Mouse (Mus musculus) forebrain, embryonic 12.5 days (tissue): ENCODE results near the gene Tcam1. TPM values are rescaled to one million over a fixed set of nuclear protein-coding genes. Genes with fewer than 3 reads are reported as not detected.

Experiments used
- ATAC-seq: fragments of 200-750 bp; cut with Nextera tagmentation; 2 replicates; pipeline ENCODE4 v1.8.0; 2017; ENCODE audit warnings: moderate TSS enrichment; ENCODE audit not compliant: low FRiP score
- H3K27ac ChIP-seq: fragments of 300-500 bp; sonication (generic); 2 replicates; pipeline ENCODE4 v1.5.1; 2016; ENCODE audit warnings: mild to moderate bottlenecking
- H3K27me3 ChIP-seq: fragments of 300-500 bp; sonication (generic); 2 replicates; pipeline ENCODE4 v1.6.1; 2016; ENCODE audit warnings: mild to moderate bottlenecking
- H3K36me3 ChIP-seq: fragments of 300-500 bp; sonication (generic); replicated peaks from 2 replicates; pipeline ENCODE4 v1.6.1; 2016; ENCODE audit warnings: mild to moderate bottlenecking
- H3K4me1 ChIP-seq: fragments of 300-500 bp; sonication (generic); 2 replicates; pipeline ENCODE4 v1.6.1; 2016
- H3K4me2 ChIP-seq: fragments of 300-500 bp; sonication (generic); 2 replicates; pipeline ENCODE4 v1.6.1; 2016; ENCODE audit warnings: mild to moderate bottlenecking, moderate library complexity
- H3K4me3 ChIP-seq: fragments of 300-500 bp; sonication (generic); replicated peaks from 2 replicates; pipeline ENCODE4 v1.5.1; 2016; ENCODE audit warnings: mild to moderate bottlenecking
- H3K9ac ChIP-seq: fragments of 300-500 bp; sonication (generic); 2 replicates; pipeline ENCODE4 v1.6.1; 2016; ENCODE audit warnings: mild to moderate bottlenecking
- H3K9me3 ChIP-seq: fragments of 300-500 bp; sonication (generic); 2 replicates; pipeline ENCODE4 v1.6.1; 2016
- WGBS: fragments of 180-500 bp; shearing (Covaris S2); methylation state at CpG from one replicate; pipeline ENCODE4 v1.1.7; 2016; 5-methylcytosine and 5-hydroxymethylcytosine counted together
- polyA plus RNA-seq: library from polyadenylated mRNA; unstranded; fragments of >200 nt; fragmentation: Nextera tagmentation; extraction: Ambion mirVana; gene quantifications from 2 replicates; pipeline ENCODE4 v1.2.1, GENCODE M21; 2016

Gene Tcam1
- polyA plus RNA-seq, 1 experiment from 2014 or later = 0.34 TPM

DNA sequence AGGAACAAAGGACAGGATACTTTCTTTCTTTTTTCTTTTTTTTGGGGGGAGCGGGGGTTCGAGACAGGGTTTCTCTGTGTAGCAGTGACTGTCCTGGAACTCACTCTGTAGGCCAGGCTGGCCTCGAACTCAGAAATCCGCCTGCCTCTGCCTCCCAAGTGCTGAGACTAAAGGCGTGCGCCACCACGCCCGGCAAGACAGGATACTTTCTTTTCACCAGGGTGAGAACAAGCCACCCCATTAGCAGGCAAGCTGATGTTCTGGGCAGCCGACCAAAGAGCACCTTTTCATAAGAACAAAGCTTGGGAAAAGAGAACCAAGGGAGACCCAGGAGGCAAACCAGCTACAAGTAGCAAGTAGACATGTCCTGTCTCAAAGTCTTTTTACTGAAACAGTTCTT, 30.3 kb downstream of the Tcam1 start:
- no peaks in the 10 kb centered on the region for H3K27me3 ChIP-seq
- H3K4me2 ChIP-seq = no peak overlapping the region
- H3K4me3 ChIP-seq = no peak overlapping the region
- WGBS = 81% methylated on average over 9 of the region's 9 CpGs
- H3K9ac ChIP-seq = no peak overlapping the region
- no peaks in the 10 kb centered on the region for H3K36me3 ChIP-seq
- H3K4me1 ChIP-seq = no peaks in the 10 kb centered on the region
- H3K9me3 ChIP-seq = no peaks in the 10 kb centered on the region
- H3K27ac ChIP-seq = no peak overlapping the region
- no peak for ATAC-seq

DNA sequence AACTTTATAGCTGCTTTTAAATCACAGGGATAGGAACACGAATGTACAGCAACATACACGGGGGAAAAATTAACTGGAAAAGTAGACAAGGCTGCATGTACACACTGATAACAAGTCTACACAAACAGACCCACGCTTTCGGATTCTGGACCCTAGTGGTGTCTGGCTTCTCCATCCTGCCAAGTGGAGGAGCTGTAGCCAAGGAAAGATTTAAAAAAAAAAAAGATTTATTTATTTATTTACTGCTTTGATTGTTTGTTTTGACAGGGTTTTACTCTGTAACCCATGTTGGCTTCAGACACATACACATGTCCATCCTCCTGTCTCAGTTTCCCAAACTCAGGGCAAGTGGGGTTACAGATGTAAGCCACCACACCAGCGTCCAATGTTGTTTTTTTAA, 31.0 kb downstream of the Tcam1 start:
- H3K27me3 ChIP-seq = no peaks in the 10 kb centered on the region
- WGBS = 86% methylated on average over 5 of the region's 5 CpGs
- no peak overlapping the region for H3K4me2 ChIP-seq
- H3K27ac ChIP-seq = no peak overlapping the region
- H3K36me3 ChIP-seq = no peaks in the 10 kb centered on the region
- H3K4me3 ChIP-seq = no peak overlapping the region
- no peaks in the 10 kb centered on the region for H3K9me3 ChIP-seq
- no peaks in the 10 kb centered on the region for H3K4me1 ChIP-seq
- no peak for ATAC-seq
- H3K9ac ChIP-seq = no peak overlapping the region

GRCm38 (mm10) chr11:106308162-106308561, 31.7 kb downstream of the Tcam1 start:
- ATAC-seq = no peak
- whole genome bisulfite sequencing = 88% methylated on average over 11 of the region's 11 CpGs
- H3K27ac ChIP-seq = no peak overlapping the region

GRCm38 (mm10) chr11:106310123-106310522, 33.7 kb downstream of the Tcam1 start:
- Histone ChIP-seq H3K9me3 (no peaks in the 10 kb centered on the region), H3K9ac (no peak overlapping the region), H3K27me3 (no peaks in the 10 kb centered on the region), H3K27ac (no peak overlapping the region), H3K4me2 (no peak overlapping the region), H3K4me3 (no peak overlapping the region), H3K36me3 (no peaks in the 10 kb centered on the region), H3K4me1 (no peaks in the 10 kb centered on the region)
- 73% methylated on average over 5 of the region's 5 CpGs for WGBS
- ATAC-seq = no peak

More at GRCm38 (mm10) chr11:106308162-106308561, 31.7 kb downstream of the Tcam1 start:
- no peaks in the 10 kb centered on the region for H3K4me1 ChIP-seq
- H3K4me2 ChIP-seq = no peak overlapping the region
- H3K9me3 ChIP-seq = no peaks in the 10 kb centered on the region
- H3K9ac ChIP-seq = no peak overlapping the region
- no peak overlapping the region for H3K4me3 ChIP-seq
- no peaks in the 10 kb centered on the region for H3K27me3 ChIP-seq
- no peaks in the 10 kb centered on the region for H3K36me3 ChIP-seq

GRCm38 (mm10) chr11:106313533-106313932, 37.1 kb downstream of the Tcam1 start:
- 76% methylated on average over 5 of the region's 5 CpGs for WGBS
- Histone ChIP-seq H3K9ac (no peak overlapping the region), H3K27me3 (no peaks in the 10 kb centered on the region), H3K4me1 (no peaks in the 10 kb centered on the region), H3K27ac (no peak overlapping the region), H3K9me3 (no peaks in the 10 kb centered on the region), H3K4me2 (no peak overlapping the region), H3K4me3 (no peak overlapping the region), H3K36me3 (no peaks in the 10 kb centered on the region)
- ATAC-seq = no peak

GRCm38 (mm10) chr11:106314333-106314812, 37.9 kb downstream of the Tcam1 start, which contains the start of gene Cd79b:
Gene Cd79b (minus strand): TSS chr11:106314762.
- no peaks in the 10 kb centered on the region for H3K36me3 ChIP-seq
- H3K27ac ChIP-seq = no peak within 1 kb of the TSS
- H3K9ac ChIP-seq = no peak within 1 kb of the TSS
- 87% methylated on average over 9 of the region's 9 CpGs for WGBS
- no peak within 1 kb of the TSS for H3K4me2 ChIP-seq
- no peaks in the 10 kb centered on the region for H3K9me3 ChIP-seq
- no peak for ATAC-seq
- H3K4me1 ChIP-seq = no peaks in the 10 kb centered on the region
- H3K27me3 ChIP-seq = no peaks in the 10 kb centered on the region
- no peak within 1 kb of the TSS for H3K4me3 ChIP-seq

DNA sequence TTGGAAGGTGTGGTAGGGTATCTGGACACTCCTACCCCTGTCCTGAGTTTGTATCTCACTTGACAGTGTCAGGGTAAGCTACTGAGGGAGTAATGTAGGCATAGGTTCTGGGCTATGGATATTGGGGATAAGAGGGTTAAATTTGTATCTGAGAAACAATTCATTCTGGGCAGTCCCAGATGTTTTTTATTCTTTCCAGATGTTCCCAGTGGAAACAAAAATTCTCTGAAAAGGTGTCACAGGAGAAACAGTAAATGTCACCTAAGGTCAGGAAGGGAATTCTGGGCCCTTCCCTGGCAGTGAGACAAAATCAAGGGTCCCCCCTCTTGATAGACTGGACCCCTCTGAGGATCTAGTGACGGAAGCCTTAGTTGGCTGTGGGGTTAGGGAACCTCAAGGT, 39.9 kb downstream of the Tcam1 start:
- H3K27me3 ChIP-seq = no peaks in the 10 kb centered on the region
- no peaks in the 10 kb centered on the region for H3K9me3 ChIP-seq
- no peak overlapping the region for H3K9ac ChIP-seq
- no peak overlapping the region for H3K4me2 ChIP-seq
- no peaks in the 10 kb centered on the region for H3K4me1 ChIP-seq
- 86% methylated on average over 1 of the region's 1 CpGs for WGBS
- no peak for ATAC-seq
- no peak overlapping the region for H3K27ac ChIP-seq
- H3K36me3 ChIP-seq = no peaks in the 10 kb centered on the region
- H3K4me3 ChIP-seq = no peak overlapping the region

DNA sequence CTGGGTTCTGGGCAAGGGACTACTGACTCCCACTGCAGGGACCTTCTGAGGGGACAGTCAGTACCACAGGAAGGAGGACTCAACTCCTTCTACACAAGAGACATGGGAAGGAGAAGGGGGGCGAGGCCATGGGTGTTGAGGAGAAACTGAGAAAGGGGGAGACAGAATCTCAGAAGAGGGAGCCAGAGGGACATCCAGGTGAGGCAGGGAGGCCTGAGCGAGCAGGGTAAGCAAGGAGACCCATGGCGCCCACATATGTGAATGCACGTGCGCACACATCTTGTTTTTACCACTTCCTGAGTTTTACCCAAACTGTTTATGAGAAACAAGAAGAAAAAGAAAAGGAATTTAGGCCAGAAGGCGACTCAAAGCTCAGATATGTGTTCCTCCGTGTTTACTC, 41.3 kb downstream of the Tcam1 start:
- 81% methylated on average over 7 of the region's 7 CpGs for WGBS
- no peaks in the 10 kb centered on the region for H3K27me3 ChIP-seq
- H3K36me3 ChIP-seq = no peaks in the 10 kb centered on the region
- H3K4me1 ChIP-seq = no peaks in the 10 kb centered on the region
- H3K4me3 ChIP-seq = no peak overlapping the region
- no peak for ATAC-seq
- no peak overlapping the region for H3K4me2 ChIP-seq
- no peak overlapping the region for H3K9ac ChIP-seq
- no peaks in the 10 kb centered on the region for H3K9me3 ChIP-seq
- H3K27ac ChIP-seq = no peak overlapping the region

GRCm38 (mm10) chr11:106318406-106319366, 42.2 kb downstream of the Tcam1 start:
- no peaks in the 10 kb centered on the region for H3K27me3 ChIP-seq
- H3K9ac ChIP-seq = no peak overlapping the region
- no peak overlapping the region for H3K27ac ChIP-seq
- WGBS = 80% methylated on average over 21 of the region's 21 CpGs
- no peak overlapping the region for H3K4me3 ChIP-seq
- no peaks in the 10 kb centered on the region for H3K36me3 ChIP-seq
- no peaks in the 10 kb centered on the region for H3K9me3 ChIP-seq
- ATAC-seq = no peak
- H3K4me2 ChIP-seq = no peak overlapping the region
- no peaks in the 10 kb centered on the region for H3K4me1 ChIP-seq

DNA sequence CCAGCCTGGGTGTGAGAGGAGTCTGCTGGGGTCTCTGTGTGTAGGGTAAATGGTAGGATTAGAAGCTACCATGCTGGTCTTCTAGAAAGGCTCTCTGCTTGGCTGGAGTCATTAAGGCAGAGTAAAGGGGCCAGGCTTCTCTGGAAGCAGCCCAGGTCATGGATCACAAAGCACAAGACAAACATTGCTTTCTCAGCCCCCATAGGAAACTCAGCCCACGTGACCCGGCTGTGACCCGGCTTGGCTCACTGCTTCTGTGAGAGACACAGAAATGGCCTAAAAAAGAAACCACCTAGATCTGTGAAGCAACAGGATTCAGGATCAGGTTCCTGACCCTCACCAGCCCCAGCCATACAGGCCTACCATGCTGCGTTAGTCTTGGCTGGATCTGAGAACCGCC, 48.4 kb downstream of the Tcam1 start:
- no peak overlapping the region for H3K9ac ChIP-seq
- 71% methylated on average over 5 of the region's 5 CpGs for WGBS
- H3K27me3 ChIP-seq = peaks cover 6% of the 10 kb centered on the region; the same call in 1 of the 2 replicates
- no peak overlapping the region for H3K27ac ChIP-seq
- no peaks in the 10 kb centered on the region for H3K36me3 ChIP-seq
- ATAC-seq = no peak
- no peaks in the 10 kb centered on the region for H3K4me1 ChIP-seq
- H3K4me2 ChIP-seq = no peak overlapping the region
- no peaks in the 10 kb centered on the region for H3K9me3 ChIP-seq
- H3K4me3 ChIP-seq = no peak overlapping the region

- Histone ChIP-seq H3K4me2 (no peak overlapping the region), H3K27me3 (peaks cover 6% of the 10 kb centered on the region; the same call in 1 of the 2 replicates), H3K36me3 (no peaks in the 10 kb centered on the region), H3K9me3 (no peaks in the 10 kb centered on the region), H3K4me3 (no peak overlapping the region), H3K27ac (no peak overlapping the region), H3K9ac (no peak overlapping the region), H3K4me1 (no peaks in the 10 kb centered on the region)
- ATAC-seq = no peak
- WGBS = 70% methylated on average over 8 of the region's 8 CpGs
Measured at GRCm38 (mm10) chr11:106325566-106326206, 49.2 kb downstream of the Tcam1 start.

DNA sequence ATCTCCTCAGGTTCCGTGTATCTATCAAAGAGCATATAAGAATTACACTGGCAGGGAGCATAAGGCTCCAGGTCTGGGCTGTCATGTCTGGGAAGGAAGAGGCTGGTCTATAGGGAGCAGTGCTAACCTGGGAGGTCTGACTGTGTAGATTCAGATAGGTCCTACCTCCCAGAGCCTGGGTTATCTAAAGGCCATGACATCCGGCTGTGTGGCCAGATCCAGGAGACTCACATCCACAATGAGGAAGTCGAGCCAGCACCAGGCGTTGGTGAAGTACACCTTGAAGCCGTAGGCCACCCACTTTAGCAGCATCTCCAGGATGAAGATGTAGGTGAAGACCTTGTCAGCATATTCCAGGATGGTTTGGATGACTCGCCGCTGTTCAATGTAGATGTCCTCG, 50.0 kb downstream of the Tcam1 start:
- no peak overlapping the region for H3K9ac ChIP-seq
- H3K36me3 ChIP-seq = no peaks in the 10 kb centered on the region
- H3K4me3 ChIP-seq = no peak overlapping the region
- no peaks in the 10 kb centered on the region for H3K9me3 ChIP-seq
- no peak overlapping the region for H3K27ac ChIP-seq
- no peak for ATAC-seq
- H3K27me3 ChIP-seq = peaks cover 6% of the 10 kb centered on the region; the same call in 1 of the 2 replicates
- 89% methylated on average over 8 of the region's 8 CpGs for WGBS
- H3K4me2 ChIP-seq = no peak overlapping the region
- H3K4me1 ChIP-seq = no peaks in the 10 kb centered on the region
